Mouse (Mus musculus) small intestine, adult 2 months (tissue): ENCODE measurements around the gene Sertad4.

ENCODE experiments used
- CTCF ChIP-seq: fragments of 200-500 bp; IDR thresholded peaks from 2 replicates; pipeline ENCODE4 v1.5.1; 2012; ENCODE audit warnings: low read depth, mild to moderate bottlenecking, control low read depth, inconsistent platforms, low read length, moderate library complexity, mixed read lengths; ENCODE audit not compliant: insufficient replicate concordance, insufficient read length; ENCODE audit errors: extremely low read depth
- POLR2A ChIP-seq: fragments of 200-500 bp; IDR thresholded peaks from 2 replicates; pipeline ENCODE4 v1.6.1; 2012; ENCODE audit warnings: low read depth, mild to moderate bottlenecking, control low read depth, inconsistent platforms, low read length, moderate library complexity

DNA sequence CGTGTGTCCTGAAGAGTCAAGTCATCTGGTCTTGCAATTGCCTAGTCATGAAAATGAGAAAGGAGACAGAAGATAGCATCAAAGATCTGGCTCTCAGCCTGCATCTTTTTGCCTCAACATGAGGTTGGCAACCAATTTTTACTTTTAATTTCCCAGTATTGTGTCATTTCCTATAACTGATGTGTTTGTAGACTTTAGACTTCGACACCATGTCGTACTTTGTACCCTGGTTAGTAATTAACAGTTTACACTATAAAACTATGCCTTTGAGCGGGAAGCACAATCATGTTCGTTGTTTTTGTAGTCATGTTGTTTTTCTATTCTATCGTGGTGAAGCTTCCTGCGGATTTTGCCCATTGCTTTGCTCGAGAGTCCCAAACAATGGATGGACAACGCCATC lies 42.8 kb downstream of the Sertad4 start:
- TF ChIP-seq POLR2A (no peak), CTCF (no peak)
